9 mouse cellular contexts compared by ENCODE assay signal in genomic region chr2:119520550-119520949, GRCm38 (mm10). TPM values are rescaled to one million over a fixed set of nuclear protein-coding genes. Genes with fewer than 3 reads are reported as not detected.
DNase-seq lines count a peak whose midpoint lies in the region; ATAC-seq and TF ChIP-seq lines count a peak whose summit lies in the region.
"Had no signal": no experiment of that assay in that cellular context is flagged by ENCODE, and none has a peak within 500 bp of the region (broad histone marks: within the 10 kb centered on the region; RNA-seq: fewer than 3 reads in every experiment).

No protein-coding gene starts in this region.

- peak; percentile 56 for DNase-seq in hindbrain, postnatal 0 days (ENCODE audit: low spot score)
- DNase-seq in hindbrain, embryonic 10.5 days (ENCODE audit: low spot score): no peak
- DNase-seq in right cerebral cortex, adult 18-20 months: peak; percentile 4
- no peak for DNase-seq in right cerebral cortex, postnatal 4 days
- DNase-seq in telencephalon, adult 2 months (ENCODE audit: low read depth, low spot score): peak; percentile 34
- DNase-seq in natural killer cell, adult 2 months (ENCODE audit: low spot score in 2 of 2): no peak

- no peak overlapping the region for H3K9ac ChIP-seq in hindbrain, postnatal 0 days (replicated peaks; ENCODE audit: low read length)
- no peak overlapping the region for H3K9ac ChIP-seq in intestine, postnatal 0 days (ENCODE audit: low read depth, low read length)
- no peak overlapping the region for H3K9ac ChIP-seq in forebrain, embryonic 15.5 days (replicated peaks)
- H3K9ac ChIP-seq: limb, embryonic 13.5 days had no signal

- TF ChIP-seq CTCF in hindbrain, postnatal 0 days (IDR thresholded peaks at IDR 0.05; ENCODE audit: low read depth): peak; percentile 33
- peak; percentile 57 for TF ChIP-seq CTCF in intestine, postnatal 0 days (IDR thresholded peaks at IDR 0.05; ENCODE audit: low read depth)

- H3K36me3 ChIP-seq in hindbrain, postnatal 0 days (ENCODE audit: insufficient read depth, low read length): no peaks in the 10 kb centered on the region
- H3K36me3 ChIP-seq in hindbrain, embryonic 10.5 days: no peaks in the 10 kb centered on the region
- no peaks in the 10 kb centered on the region for H3K36me3 ChIP-seq in intestine, postnatal 0 days (ENCODE audit: control insufficient read depth, insufficient read depth)
- H3K36me3 ChIP-seq in forebrain, embryonic 15.5 days: no peaks in the 10 kb centered on the region
- H3K36me3 ChIP-seq: limb, embryonic 13.5 days had no signal

- WGBS in hindbrain, postnatal 0 days: 70% methylated on average over 7 of the region's 7 CpGs
- WGBS in hindbrain, embryonic 10.5 days: 78% methylated on average over 7 of the region's 7 CpGs
- WGBS in intestine, postnatal 0 days: 61% methylated on average over 7 of the region's 7 CpGs
- 80% methylated on average over 7 of the region's 7 CpGs for WGBS in forebrain, embryonic 15.5 days

- H3K4me2 ChIP-seq in hindbrain, postnatal 0 days (ENCODE audit: low read depth, low read length): no peak overlapping the region
- no peak overlapping the region for H3K4me2 ChIP-seq in intestine, postnatal 0 days (replicated peaks; ENCODE audit: low read depth)
- no peak overlapping the region for H3K4me2 ChIP-seq in forebrain, embryonic 15.5 days (replicated peaks)
- H3K4me2 ChIP-seq: limb, embryonic 13.5 days had no signal

- no peak overlapping the region for H3K27ac ChIP-seq in hindbrain, postnatal 0 days
- no peak overlapping the region for H3K27ac ChIP-seq in hindbrain, embryonic 10.5 days
- no peak overlapping the region for H3K27ac ChIP-seq in intestine, postnatal 0 days (ENCODE audit: low read depth, low read length)
- H3K27ac ChIP-seq in forebrain, embryonic 15.5 days (replicated peaks): no peak overlapping the region
- H3K27ac ChIP-seq: limb, embryonic 13.5 days had no signal

- no peaks in the 10 kb centered on the region for H3K9me3 ChIP-seq in hindbrain, postnatal 0 days (ENCODE audit: low read length)
- no peaks in the 10 kb centered on the region for H3K9me3 ChIP-seq in hindbrain, embryonic 10.5 days
- H3K9me3 ChIP-seq in intestine, postnatal 0 days (ENCODE audit: control insufficient read depth): no peaks in the 10 kb centered on the region
- no peaks in the 10 kb centered on the region for H3K9me3 ChIP-seq in forebrain, embryonic 15.5 days
- H3K9me3 ChIP-seq: limb, embryonic 13.5 days had no signal

- no peak overlapping the region for H3K4me3 ChIP-seq in hindbrain, postnatal 0 days (ENCODE audit: low read length)
- H3K4me3 ChIP-seq in hindbrain, embryonic 10.5 days: no peak overlapping the region
- H3K4me3 ChIP-seq in intestine, postnatal 0 days (ENCODE audit: low read depth, low read length): no peak overlapping the region
- H3K4me3 ChIP-seq in forebrain, embryonic 15.5 days: no peak overlapping the region
- H3K4me3 ChIP-seq: limb, embryonic 13.5 days had no signal

- no peaks in the 10 kb centered on the region for H3K27me3 ChIP-seq in hindbrain, postnatal 0 days (ENCODE audit: insufficient read depth, low read length)
- no peaks in the 10 kb centered on the region for H3K27me3 ChIP-seq in hindbrain, embryonic 10.5 days (ENCODE audit: insufficient read depth, poor library complexity, severe bottlenecking)
- no peaks in the 10 kb centered on the region for H3K27me3 ChIP-seq in intestine, postnatal 0 days (replicated peaks; ENCODE audit: control insufficient read depth, insufficient read depth, low read length)
- no peaks in the 10 kb centered on the region for H3K27me3 ChIP-seq in forebrain, embryonic 15.5 days
- H3K27me3 ChIP-seq: limb, embryonic 13.5 days had no signal

- H3K4me1 ChIP-seq in hindbrain, postnatal 0 days (ENCODE audit: insufficient read depth, low read length): no peaks in the 10 kb centered on the region
- H3K4me1 ChIP-seq in hindbrain, embryonic 10.5 days (replicated peaks): 0 out of 2 replicates have a peak, but pooled peaks cover 1% of the 10 kb centered on the region
- no peaks in the 10 kb centered on the region for H3K4me1 ChIP-seq in intestine, postnatal 0 days (replicated peaks; ENCODE audit: control insufficient read depth, insufficient read depth, low read length)
- H3K4me1 ChIP-seq in forebrain, embryonic 15.5 days: no peaks in the 10 kb centered on the region
- H3K4me1 ChIP-seq: limb, embryonic 13.5 days had no signal

- no peak for ATAC-seq in hindbrain, postnatal 0 days
- ATAC-seq in intestine, postnatal 0 days: no peak
- no peak for ATAC-seq in forebrain, embryonic 15.5 days (replicated peaks)

RNA-seq across cellular contexts. Expression of gene Exd1, which starts 26.9 kb away (rescaled TPM):
- total RNA-seq in hindbrain, postnatal 0 days (2014; rRNA removed): 0.83 and 1.2 TPM in 2 replicates
- polyA plus RNA-seq in hindbrain, postnatal 0 days (2015; fragmentation: Nextera tagmentation; extraction: Ambion mirVana): 0.58 and 0.74 TPM in 2 replicates
- polyA plus RNA-seq in hindbrain, embryonic 10.5 days (2016; fragmentation: Nextera tagmentation; extraction: Ambion mirVana): 0.35 and 0.78 TPM in 2 replicates
- polyA plus RNA-seq in intestine, postnatal 0 days (2015; fragmentation: Nextera tagmentation; extraction: Ambion mirVana): 0.38 TPM in 2 replicates
- 0.50 and 0.83 TPM in 2 replicates for polyA plus RNA-seq in forebrain, embryonic 15.5 days (2015; fragmentation: Nextera tagmentation; extraction: Ambion mirVana)

RNA-seq across cellular contexts. Expression of gene Chp1, which starts 26.9 kb away (rescaled TPM):
- 49.2 and 54.8 TPM in 2 replicates for total RNA-seq in hindbrain, postnatal 0 days (2014; rRNA removed)
- polyA plus RNA-seq in hindbrain, postnatal 0 days (2015; fragmentation: Nextera tagmentation; extraction: Ambion mirVana): 51.4 and 52.4 TPM in 2 replicates
- 52.2 and 52.9 TPM in 2 replicates for polyA plus RNA-seq in hindbrain, embryonic 10.5 days (2016; fragmentation: Nextera tagmentation; extraction: Ambion mirVana)
- polyA plus RNA-seq in intestine, postnatal 0 days (2015; fragmentation: Nextera tagmentation; extraction: Ambion mirVana): 73.2 and 76.1 TPM in 2 replicates
- 73.5 and 74.1 TPM in 2 replicates for polyA plus RNA-seq in forebrain, embryonic 15.5 days (2015; fragmentation: Nextera tagmentation; extraction: Ambion mirVana)

RNA-seq across cellular contexts. Expression of gene Ino80, which starts 43.1 kb away (rescaled TPM):
- total RNA-seq in hindbrain, postnatal 0 days (2014; rRNA removed): 12.3 and 13.4 TPM in 2 replicates
- 2.3 and 2.7 TPM in 2 replicates for polyA plus RNA-seq in hindbrain, postnatal 0 days (2015; fragmentation: Nextera tagmentation; extraction: Ambion mirVana)
- 3.0 and 3.7 TPM in 2 replicates for polyA plus RNA-seq in hindbrain, embryonic 10.5 days (2016; fragmentation: Nextera tagmentation; extraction: Ambion mirVana)
- polyA plus RNA-seq in intestine, postnatal 0 days (2015; fragmentation: Nextera tagmentation; extraction: Ambion mirVana): 2.4 and 2.6 TPM in 2 replicates
- polyA plus RNA-seq in forebrain, embryonic 15.5 days (2015; fragmentation: Nextera tagmentation; extraction: Ambion mirVana): 3.4 TPM in 2 replicates

Comparison
In these comparisons a context has a peak if more than half of its experiments do, and no peak if none do; other contexts are left out.
1. DNase-seq: peak in hindbrain, postnatal 0 days (single experiment), right cerebral cortex, adult 18-20 months (single experiment) and telencephalon, adult 2 months (single experiment); none in hindbrain, embryonic 10.5 days (single experiment), right cerebral cortex, postnatal 4 days (single experiment) and natural killer cell, adult 2 months (0 of 2).